Mouse (Mus musculus): ENCODE measurements around the gene Emilin1.

The Emilin1 gene

DNA sequence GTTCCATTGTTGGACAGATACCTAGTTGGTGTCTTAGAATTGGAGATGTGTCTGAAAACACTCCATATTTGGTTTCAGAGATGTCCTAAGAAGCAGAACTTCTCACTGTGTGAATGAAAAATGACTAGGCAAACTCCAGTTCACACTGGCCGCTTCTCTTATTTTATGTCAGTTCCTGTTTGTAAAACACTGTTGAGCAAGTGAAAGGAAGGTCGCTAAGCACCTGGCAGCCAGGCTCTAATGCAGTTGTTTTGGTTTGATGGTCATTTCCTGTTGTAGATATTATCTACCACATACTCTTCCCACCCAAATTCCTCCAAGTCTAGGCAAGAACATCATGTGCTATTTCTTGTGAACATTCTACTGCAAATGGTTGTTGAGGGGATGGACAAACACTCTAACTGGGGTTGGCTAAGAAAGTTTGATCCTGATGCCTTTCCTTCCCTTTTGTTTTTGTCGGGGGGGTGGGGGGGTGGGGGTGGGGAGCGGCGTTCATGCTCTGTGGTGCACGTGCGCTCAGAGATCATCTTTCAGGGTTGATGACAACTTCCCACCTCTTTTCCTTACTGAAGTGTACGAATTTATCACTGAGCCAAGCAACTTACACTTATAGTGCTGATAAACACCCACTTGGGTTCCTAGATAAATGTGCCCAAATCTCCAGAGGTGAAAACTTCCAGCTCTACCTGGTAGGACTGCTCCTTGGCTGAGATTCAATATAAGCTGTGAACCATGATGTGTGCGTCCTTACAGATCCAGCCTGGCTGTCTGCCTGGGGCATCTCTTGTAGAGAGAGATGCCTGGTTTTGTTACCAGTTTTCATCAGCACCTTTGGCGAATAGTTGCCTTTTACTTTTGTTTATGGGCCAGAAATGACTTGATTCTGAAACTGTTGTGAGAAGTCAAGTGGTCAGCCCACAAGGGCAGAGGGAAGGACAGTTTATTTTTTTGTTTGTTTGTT, 48.6 kb downstream of the Emilin1 start:
- DNase-seq = no peak

DNA sequence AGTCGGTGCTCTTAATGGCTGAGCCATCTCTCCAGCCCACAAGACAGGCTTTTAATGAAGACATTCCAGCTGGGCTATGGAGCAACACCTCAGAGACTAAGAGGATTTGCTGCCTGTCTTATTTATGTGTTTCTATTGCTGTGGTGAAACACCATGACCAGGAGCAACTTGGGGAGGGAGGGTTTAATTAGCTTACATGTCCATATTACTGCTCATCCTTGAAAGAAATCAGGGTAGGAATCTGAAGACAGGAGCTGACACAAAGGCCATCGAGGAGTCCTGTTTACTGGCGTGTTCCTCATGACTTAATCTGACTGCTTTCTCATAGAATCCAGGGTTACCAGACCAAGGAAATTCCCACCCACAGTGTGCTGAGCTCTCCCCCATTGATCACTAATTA, 50.7 kb downstream of the Emilin1 start:
- no peak for DNase-seq

DNA sequence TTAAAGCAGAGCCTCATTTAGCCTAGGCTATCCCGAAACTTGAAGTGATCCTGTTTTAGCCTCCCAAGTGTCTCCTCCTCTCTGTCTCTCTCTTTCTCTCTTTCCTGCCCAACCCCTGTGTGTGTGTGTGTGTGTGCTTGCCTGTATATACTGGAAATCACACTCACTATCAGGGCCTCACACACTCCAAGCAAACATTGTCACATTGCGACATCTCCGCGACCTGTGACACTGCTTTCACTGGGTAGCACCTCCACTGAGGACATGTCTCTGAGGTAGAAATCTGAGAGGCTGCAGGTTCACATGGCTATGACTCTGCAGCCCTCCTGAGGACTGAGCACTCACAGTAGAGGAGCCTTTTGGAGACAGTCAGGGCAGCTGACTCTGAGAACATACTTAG, 53.0 kb downstream of the Emilin1 start:
- DNase-seq = no peak

GRCm38 (mm10) chr5:30968416-30968815, 55.2 kb downstream of the Emilin1 start, which contains the start of gene Tcf23:
TSS of gene Tcf23 (plus strand) at chr5:30968662.
- DNase-seq = no peak

DNA sequence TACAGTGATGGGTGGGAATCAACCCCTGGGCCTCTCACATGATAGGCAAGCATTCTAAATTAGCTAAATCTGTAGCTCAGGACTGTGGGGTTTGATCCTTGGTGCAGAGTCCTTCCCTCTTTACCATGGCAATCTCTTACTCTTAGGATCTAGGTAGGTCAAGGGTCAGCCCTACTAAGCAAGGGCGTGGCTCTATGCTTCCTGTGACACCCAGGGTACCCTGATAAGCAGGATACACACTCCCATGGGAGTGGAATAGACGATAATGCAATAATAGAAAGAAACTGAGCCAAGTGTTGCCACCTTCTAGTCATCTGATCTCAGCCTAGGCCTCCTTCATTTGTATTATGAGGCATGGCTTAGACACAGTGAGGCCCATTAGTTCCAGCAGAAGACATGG, 56.2 kb downstream of the Emilin1 start:
- no peak for DNase-seq
